ENCODE assay signal across 8 mouse cellular contexts in the genomic region with DNA sequence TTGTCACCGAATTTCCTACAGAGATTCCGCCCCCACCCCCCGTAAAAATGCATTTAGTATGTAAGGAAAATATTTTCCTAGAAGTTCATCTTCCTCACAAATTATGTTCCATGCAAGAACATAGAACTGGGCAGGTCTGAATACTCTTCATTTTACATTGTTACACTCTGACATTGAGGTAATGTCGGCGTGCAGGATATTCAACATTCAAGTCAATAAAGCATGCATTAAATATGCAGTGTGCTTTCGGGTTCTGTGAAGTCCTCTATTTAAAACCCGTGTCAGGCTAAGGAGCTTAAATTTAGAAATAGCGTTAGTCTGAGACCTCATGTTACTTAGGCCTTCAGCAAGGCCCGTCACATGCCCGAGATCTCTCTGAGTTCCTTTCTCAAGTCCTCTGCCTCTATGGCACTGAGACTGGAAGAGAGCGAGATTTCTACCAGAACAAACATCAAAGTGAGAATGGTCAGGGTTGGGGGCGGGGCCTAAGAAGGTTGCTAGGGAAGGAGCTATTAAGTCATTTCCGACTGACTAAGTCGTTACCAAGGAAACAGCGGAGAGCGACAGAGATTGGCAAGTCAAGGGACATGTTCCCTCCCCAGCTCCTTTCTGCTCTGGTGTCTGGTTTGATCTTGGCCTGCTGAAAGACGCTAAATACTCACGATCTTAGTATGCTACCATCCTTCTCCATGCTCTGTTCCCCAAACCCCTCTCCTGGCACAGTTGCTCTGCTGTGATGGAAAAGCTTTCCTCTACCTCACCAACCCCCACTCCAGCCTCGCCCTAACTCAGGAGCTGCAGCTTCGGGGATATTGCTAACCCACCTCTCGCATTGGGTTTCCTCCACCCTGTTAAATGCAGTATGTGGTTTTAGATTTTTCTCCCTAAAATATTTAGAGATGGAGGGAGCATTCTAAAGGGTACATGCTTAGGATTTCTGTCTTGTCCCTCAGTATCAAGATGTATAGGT. TPM values are rescaled to one million over a fixed set of nuclear protein-coding genes. Genes with fewer than 3 reads are reported as not detected.
DNase-seq lines count a peak whose midpoint lies in the region; ATAC-seq lines count a peak whose summit lies in the region.

No protein-coding gene starts in this region.

- no peaks in the 10 kb centered on the region for H3K9me3 ChIP-seq in embryonic facial prominence, embryonic 10.5 days
- H3K9me3 ChIP-seq in intestine, embryonic 14.5 days (ENCODE audit: control insufficient read depth, low read length) = no peaks in the 10 kb centered on the region

- WGBS in embryonic facial prominence, embryonic 10.5 days = 31% methylated on average over 21 of the region's 21 CpGs
- WGBS in intestine, embryonic 14.5 days = 27% methylated on average over 21 of the region's 21 CpGs

- intact Hi-C loops in gastrocnemius, postnatal 36 days (cut with DNase I) = no loop called here
- intact Hi-C loops in left cerebral cortex, postnatal 10 days (cut with DNase I) = no loop called here

- H3K27me3 ChIP-seq in embryonic facial prominence, embryonic 10.5 days (replicated peaks; ENCODE audit: low read depth, poor library complexity, severe bottlenecking) = no peaks in the 10 kb centered on the region
- no peaks in the 10 kb centered on the region for H3K27me3 ChIP-seq in intestine, embryonic 14.5 days (replicated peaks; ENCODE audit: control insufficient read depth, insufficient read depth, low read length)

- peak; percentile 49 to 51 for DNase-seq in adrenal gland, postnatal 4 days (ENCODE audit: low spot score in 2 of 2)
- peak; percentile 89 for DNase-seq in embryonic facial prominence, embryonic 10.5 days (ENCODE audit: low spot score)
- peak; percentile 23 to 45 for DNase-seq in gastrocnemius, postnatal 36 days
- peak; percentile 82 for DNase-seq in intestine, embryonic 14.5 days (ENCODE audit: low spot score)
- peak; percentile 77 to 92 for DNase-seq in left cerebral cortex, postnatal 10 days (ENCODE audit: extremely low spot score in 1 of 2, low spot score in 2 of 2)
- peak; percentile 87 to 91 for DNase-seq in right cerebral cortex, postnatal 10 days (ENCODE audit: low spot score in 2 of 2)
- peak; percentile 82 for DNase-seq in yolk sac, embryonic 10.5 days (ENCODE audit: low spot score)

- H3K9ac ChIP-seq in intestine, embryonic 14.5 days (ENCODE audit: low read length) = peak overlapping the region; percentile 25; the same call in 1 of the 2 replicates

- peak overlapping the region; percentile 57 for H3K4me2 ChIP-seq in intestine, embryonic 14.5 days (ENCODE audit: low read length)

- peak overlapping the region; percentile 86 for H3K27ac ChIP-seq in embryonic facial prominence, embryonic 10.5 days (replicated peaks)
- peak overlapping the region; percentile 51 for H3K27ac ChIP-seq in intestine, embryonic 14.5 days (ENCODE audit: low read depth)

- no peaks in the 10 kb centered on the region for H3K36me3 ChIP-seq in embryonic facial prominence, embryonic 10.5 days (replicated peaks)
- H3K36me3 ChIP-seq in intestine, embryonic 14.5 days (ENCODE audit: control insufficient read depth, insufficient read depth, low read length) = 0 out of 2 replicates have a peak, but pooled peaks cover 2% of the 10 kb centered on the region

- H3K4me1 ChIP-seq in embryonic facial prominence, embryonic 10.5 days = peaks cover 25% of the 10 kb centered on the region
- 0 out of 2 replicates have a peak, but pooled peaks cover 10% of the 10 kb centered on the region for H3K4me1 ChIP-seq in intestine, embryonic 14.5 days (replicated peaks; ENCODE audit: control insufficient read depth, insufficient read depth, low read length)

- ATAC-seq in intestine, embryonic 14.5 days (replicated peaks; ENCODE audit: low FRiP score, low TSS enrichment, low read depth) = peak; percentile 83
- peak; percentile 98 for ATAC-seq in megakaryocyte, adult 5-6 weeks (ENCODE audit: poor library complexity, severe bottlenecking)

- H3K4me3 ChIP-seq in embryonic facial prominence, embryonic 10.5 days = peak overlapping the region; percentile 56
- H3K4me3 ChIP-seq in intestine, embryonic 14.5 days (ENCODE audit: low read depth, low read length) = peak overlapping the region; percentile 34

RNA-seq across cellular contexts. Expression of a gene that starts 2.9 kb away (rescaled TPM):
- 1 to 10 TPM; 1.9 to 2.3 TPM for total RNA-seq in adrenal gland, postnatal 4 days (2021)
- 0.28 and 0.32 TPM in 2 replicates for polyA plus RNA-seq in embryonic facial prominence, embryonic 10.5 days (2016; fragmentation: Nextera tagmentation; extraction: Ambion mirVana)
- not detected for total RNA-seq in gastrocnemius, postnatal 36 days (2021)
- polyA plus RNA-seq in intestine, embryonic 14.5 days (2014; fragmentation: Nextera tagmentation; extraction: Ambion mirVana) = 0.84 and 1.0 TPM in 2 replicates
- total RNA-seq in left cerebral cortex, postnatal 10 days (2021) = under 1 TPM; 0.43 to 0.57 TPM
- total RNA-seq in megakaryocyte, adult 5-6 weeks (2015) = not detected in 2 replicates
- 0.18 TPM in 1 of 2 replicates, not detected in the other for total RNA-seq in megakaryocyte, adult 5-6 weeks (2017)

RNA-seq across cellular contexts. Expression of a gene that starts 21.2 kb away (rescaled TPM):
- 10 to 100 TPM; 23.3 to 25.1 TPM for total RNA-seq in adrenal gland, postnatal 4 days (2021)
- polyA plus RNA-seq in embryonic facial prominence, embryonic 10.5 days (2016; fragmentation: Nextera tagmentation; extraction: Ambion mirVana) = 9.7 and 10.3 TPM in 2 replicates
- total RNA-seq in gastrocnemius, postnatal 36 days (2021) = 1 to 10 TPM; 4.2 to 4.8 TPM
- 27.3 and 31.3 TPM in 2 replicates for polyA plus RNA-seq in intestine, embryonic 14.5 days (2014; fragmentation: Nextera tagmentation; extraction: Ambion mirVana)
- 1 to 10 TPM; 8.7 to 9.9 TPM for total RNA-seq in left cerebral cortex, postnatal 10 days (2021)
- 3.9 and 4.0 TPM in 2 replicates for total RNA-seq in megakaryocyte, adult 5-6 weeks (2015)
- total RNA-seq in megakaryocyte, adult 5-6 weeks (2017) = 4.2 and 4.6 TPM in 2 replicates

Comparison
In these comparisons a context has a peak if more than half of its experiments do, and no peak if none do; other contexts are left out.
1. Peak in every context shown above with its lines: DNase-seq, ATAC-seq, H3K4me3 ChIP-seq and H3K27ac ChIP-seq.
2. DNase-seq: peak in every context shown above with its lines; median percentile 89 in embryonic facial prominence, embryonic 10.5 days; 89 in right cerebral cortex, postnatal 10 days; 84 in left cerebral cortex, postnatal 10 days; 82 in intestine, embryonic 14.5 days; 82 in yolk sac, embryonic 10.5 days; 50 in adrenal gland, postnatal 4 days; 34 in gastrocnemius, postnatal 36 days.